Mouse (Mus musculus) intestine, postnatal 0 days (tissue): Measurements from ENCODE around the gene Dnajc13. TPM values are rescaled to one million over a fixed set of nuclear protein-coding genes. Genes with fewer than 3 reads are reported as not detected.

ENCODE experiments used
- ATAC-seq: fragments of 200-750 bp; cut with Nextera tagmentation; 2 replicates; pipeline ENCODE4 v1.8.0; 2017; ENCODE audit warnings: mild to moderate bottlenecking, moderate TSS enrichment, moderate library complexity
- H3K27ac ChIP-seq: fragments of 300-500 bp; sonication (generic); 2 replicates; pipeline ENCODE4 v1.5.1; 2014; ENCODE audit warnings: mild to moderate bottlenecking, low read depth, low read length, moderate library complexity
- H3K27me3 ChIP-seq: fragments of 300-500 bp; sonication (generic); replicated peaks from 2 replicates; pipeline ENCODE4 v1.6.1; 2014; ENCODE audit warnings: low read length, mixed read lengths; ENCODE audit not compliant: control insufficient read depth, insufficient read depth
- H3K36me3 ChIP-seq: fragments of 300-500 bp; sonication (generic); 2 replicates; pipeline ENCODE4 v1.6.1; 2014; ENCODE audit warnings: mild to moderate bottlenecking, moderate library complexity; ENCODE audit not compliant: control insufficient read depth, insufficient read depth
- H3K4me1 ChIP-seq: fragments of 300-500 bp; sonication (generic); replicated peaks from 2 replicates; pipeline ENCODE4 v1.6.1; 2014; ENCODE audit warnings: antibody characterized with exemption, low read length, mixed read lengths; ENCODE audit not compliant: control insufficient read depth, insufficient read depth
- H3K4me2 ChIP-seq: fragments of 300-500 bp; sonication (generic); replicated peaks from 2 replicates; pipeline ENCODE4 v1.6.1; 2014; ENCODE audit warnings: low read depth, mild to moderate bottlenecking, moderate library complexity
- H3K4me3 ChIP-seq: fragments of 300-500 bp; sonication (generic); 2 replicates; pipeline ENCODE4 v1.5.1; 2014; ENCODE audit warnings: low read depth, low read length
- H3K9ac ChIP-seq: fragments of 300-500 bp; sonication (generic); 2 replicates; pipeline ENCODE4 v1.6.1; 2014; ENCODE audit warnings: mild to moderate bottlenecking, low read depth, low read length
- H3K9me3 ChIP-seq: fragments of 300-500 bp; sonication (generic); 2 replicates; pipeline ENCODE4 v1.6.1; 2016; ENCODE audit warnings: mixed run types; ENCODE audit not compliant: control insufficient read depth
- CTCF ChIP-seq: sonication (generic); IDR thresholded peaks from 2 replicates; pipeline ENCODE4 v1.5.1; 2016; ENCODE audit warnings: low read depth, mild to moderate bottlenecking, control low read depth, antibody characterized with exemption, moderate library complexity
- WGBS: fragments of 180-500 bp; shearing (Covaris S2); extraction: QIAGEN DNeasy Blood & Tissue Kit; methylation state at CpG from one replicate; pipeline ENCODE4 v1.1.7; 2014; 5-methylcytosine and 5-hydroxymethylcytosine counted together
- polyA plus RNA-seq: library from polyadenylated mRNA; unstranded; fragments of >200 nt; fragmentation: Nextera tagmentation; extraction: Ambion mirVana; gene quantifications from 2 replicates; pipeline ENCODE4 v1.2.1, GENCODE M21; 2015

The Dnajc13 gene
- polyA plus RNA-seq, 1 experiment from 2014 or later: 26.8 TPM

- Histone ChIP-seq H3K4me3 (no peak overlapping the region), H3K27ac (no peak overlapping the region), H3K9ac (no peak overlapping the region), H3K27me3 (no peaks in the 10 kb centered on the region), H3K4me1 (no peaks in the 10 kb centered on the region), H3K4me2 (no peak overlapping the region), H3K9me3 (no peaks in the 10 kb centered on the region), H3K36me3 (peaks cover 91% of the 10 kb centered on the region)
- ATAC-seq: no peak
- peak; percentile 37 for TF ChIP-seq CTCF
- 89% methylated on average over 5 of the region's 5 CpGs for WGBS
These were observed 98.5 kb downstream of the Dnajc13 start for GRCm38 (mm10) chr9:104164194-104164593.

DNA sequence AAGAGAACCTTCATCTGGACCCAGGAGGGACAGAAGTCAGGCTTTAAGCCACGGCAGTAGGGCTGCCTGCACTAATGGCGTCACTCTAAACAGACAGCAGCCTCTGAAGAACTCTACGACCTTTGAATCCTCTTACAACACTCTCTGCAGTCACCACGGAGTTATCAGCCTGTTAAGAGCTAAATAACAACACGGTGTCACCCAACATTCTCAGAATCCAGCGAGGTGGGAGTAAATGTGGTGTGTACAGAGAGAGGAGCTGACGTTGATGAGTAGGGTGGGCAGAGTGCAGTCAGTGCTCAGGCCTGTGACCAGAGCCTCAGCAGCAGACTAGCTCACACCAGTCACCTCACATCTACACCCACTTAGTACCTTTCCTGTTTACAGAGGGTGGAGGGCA, 101.6 kb downstream of the Dnajc13 start:
- Histone ChIP-seq H3K27me3 (no peaks in the 10 kb centered on the region), H3K9me3 (no peaks in the 10 kb centered on the region), H3K9ac (no peak overlapping the region), H3K4me2 (no peak overlapping the region), H3K4me3 (no peak overlapping the region), H3K36me3 (peaks cover 96% of the 10 kb centered on the region), H3K4me1 (no peaks in the 10 kb centered on the region), H3K27ac (peak overlapping the region; percentile 46)
- 50% methylated on average over 7 of the region's 7 CpGs for WGBS
- no peak for TF ChIP-seq CTCF
- peak; percentile 81 for ATAC-seq

GRCm38 (mm10) chr9:104157291-104157690, 105.4 kb downstream of the Dnajc13 start:
- no peak overlapping the region for H3K4me2 ChIP-seq
- H3K9me3 ChIP-seq: no peaks in the 10 kb centered on the region
- TF ChIP-seq CTCF: no peak
- H3K4me3 ChIP-seq: no peak overlapping the region
- H3K27me3 ChIP-seq: no peaks in the 10 kb centered on the region
- H3K9ac ChIP-seq: no peak overlapping the region
- 91% methylated on average over 7 of the region's 7 CpGs for WGBS
- H3K27ac ChIP-seq: no peak overlapping the region
- ATAC-seq: no peak
- H3K4me1 ChIP-seq: no peaks in the 10 kb centered on the region
- H3K36me3 ChIP-seq: peaks cover 94% of the 10 kb centered on the region

DNA sequence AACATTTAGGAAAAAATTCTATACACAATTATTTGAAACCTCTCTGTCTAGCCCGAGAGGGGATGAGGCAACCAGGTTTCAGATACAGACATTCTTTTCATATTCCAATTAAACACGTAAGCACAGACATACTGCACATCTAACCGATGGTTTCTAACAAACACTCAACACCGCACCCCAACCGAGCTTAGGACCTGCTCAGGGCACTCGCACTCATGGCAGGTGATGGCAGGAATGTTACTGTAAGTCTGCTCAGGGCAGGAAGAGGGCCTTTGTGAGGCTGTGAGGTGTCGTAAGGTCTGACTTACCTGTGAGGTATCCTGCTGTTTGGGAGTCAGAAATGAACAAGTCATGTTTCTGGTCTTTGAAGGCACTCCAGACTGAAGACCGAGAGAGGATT, 106.2 kb downstream of the Dnajc13 start:
- peaks cover 93% of the 10 kb centered on the region for H3K36me3 ChIP-seq
- WGBS: 95% methylated on average over 8 of the region's 8 CpGs

GRCm38 (mm10) chr9:104155100-104155715, 107.5 kb downstream of the Dnajc13 start:
- no peak overlapping the region for H3K9ac ChIP-seq
- ATAC-seq: no peak
- H3K27me3 ChIP-seq: no peaks in the 10 kb centered on the region
- no peaks in the 10 kb centered on the region for H3K9me3 ChIP-seq
- H3K4me1 ChIP-seq: no peaks in the 10 kb centered on the region
- H3K27ac ChIP-seq: no peak overlapping the region
- H3K4me3 ChIP-seq: no peak overlapping the region
- 94% methylated on average over 14 of the region's 14 CpGs for WGBS
- TF ChIP-seq CTCF: no peak
- peaks cover 93% of the 10 kb centered on the region for H3K36me3 ChIP-seq
- no peak overlapping the region for H3K4me2 ChIP-seq

More for the DNA sequence above, 106.2 kb downstream of the Dnajc13 start:
- no peak for ATAC-seq
- Histone ChIP-seq H3K27me3 (no peaks in the 10 kb centered on the region), H3K9ac (no peak overlapping the region), H3K9me3 (no peaks in the 10 kb centered on the region), H3K4me2 (no peak overlapping the region), H3K4me3 (no peak overlapping the region), H3K4me1 (no peaks in the 10 kb centered on the region), H3K27ac (no peak overlapping the region)
- TF ChIP-seq CTCF: no peak

DNA sequence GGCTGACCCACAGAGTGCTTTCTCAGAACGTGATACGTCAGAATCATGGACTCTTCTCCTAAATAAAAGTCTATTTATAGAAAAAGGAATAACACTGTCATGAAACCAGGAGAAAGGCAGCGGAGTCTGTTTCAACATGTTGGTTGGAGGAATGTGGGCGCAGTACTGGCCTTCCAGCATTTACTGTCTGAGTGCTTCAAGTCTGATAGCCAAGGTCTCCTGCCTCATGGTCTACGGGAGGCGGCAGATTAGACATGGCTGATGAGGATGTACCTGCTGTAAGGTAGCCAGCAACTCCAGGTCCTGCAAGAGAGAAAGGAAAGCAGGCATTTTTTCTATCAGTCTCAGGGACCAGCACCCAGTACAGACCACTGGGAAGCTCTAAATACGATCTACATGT, 110.6 kb downstream of the Dnajc13 start:
- no peak for ATAC-seq
- no peak overlapping the region for H3K27ac ChIP-seq

More for the DNA sequence above, 110.6 kb downstream of the Dnajc13 start:
- H3K4me2 ChIP-seq: no peak overlapping the region
- no peaks in the 10 kb centered on the region for H3K4me1 ChIP-seq
- H3K9me3 ChIP-seq: no peaks in the 10 kb centered on the region
- 83% methylated on average over 7 of the region's 7 CpGs for WGBS
- H3K9ac ChIP-seq: no peak overlapping the region
- H3K4me3 ChIP-seq: no peak overlapping the region
- no peak for TF ChIP-seq CTCF
- H3K36me3 ChIP-seq: peaks cover 66% of the 10 kb centered on the region
- no peaks in the 10 kb centered on the region for H3K27me3 ChIP-seq
